Mouse (Mus musculus) heart, adult 2 months (tissue): ENCODE data around the gene Lpin2. TPM values are rescaled to one million over a fixed set of nuclear protein-coding genes. Genes with fewer than 3 reads are reported as not detected.

ENCODE experiments used
- DNase-seq, 2 experiments: peaks; one replicate each; pipeline ENCODE4 v3.0.0; 2021
- H3K27ac ChIP-seq: fragments of 200-600 bp; 2 replicates; pipeline ENCODE4 v1.8.1; 2022
- H3K27me3 ChIP-seq: fragments of 200-500 bp; 2 replicates; pipeline ENCODE4 v1.6.1; 2012; ENCODE audit warnings: mild to moderate bottlenecking, low read length, inconsistent platforms, mixed read lengths; ENCODE audit not compliant: control insufficient read depth, insufficient read depth
- H3K36me3 ChIP-seq: fragments of 200-500 bp; 2 replicates; pipeline ENCODE4 v1.6.1; 2012; ENCODE audit warnings: low read length, inconsistent platforms; ENCODE audit not compliant: control insufficient read depth, insufficient read depth
- H3K4me1 ChIP-seq: fragments of 200-500 bp; 2 replicates; pipeline ENCODE4 v1.6.1; 2011; ENCODE audit warnings: low read length; ENCODE audit not compliant: control insufficient read depth, insufficient read depth
- H3K4me3 ChIP-seq: fragments of 200-600 bp; 2 replicates; pipeline ENCODE4 v1.8.1; 2022
- H3K79me2 ChIP-seq: fragments of 200-500 bp; replicated peaks from 2 replicates; pipeline ENCODE4 v1.6.1; 2012; ENCODE audit warnings: mild to moderate bottlenecking, inconsistent platforms, low read length, moderate library complexity, mixed read lengths; ENCODE audit not compliant: control insufficient read depth, insufficient read depth
- H3K9ac ChIP-seq: fragments of 200-500 bp; 2 replicates; pipeline ENCODE4 v1.6.1; 2012; ENCODE audit warnings: low read depth, mild to moderate bottlenecking, control low read depth, inconsistent platforms, low read length, mixed read lengths
- CTCF ChIP-seq: fragments of 200-600 bp; IDR thresholded peaks from 2 replicates; pipeline ENCODE4 v1.8.1; 2022; ENCODE audit warnings: antibody characterized with exemption, mild to moderate bottlenecking, moderate library complexity
- EP300 ChIP-seq: fragments of 200-500 bp; IDR thresholded peaks from 2 replicates; pipeline ENCODE4 v1.6.1; 2011; ENCODE audit warnings: low read depth, low read length, control low read depth; ENCODE audit not compliant: insufficient read depth
- POLR2A ChIP-seq: fragments of 200-500 bp; IDR thresholded peaks from 2 replicates; pipeline ENCODE4 v1.6.1; 2011; ENCODE audit warnings: mild to moderate bottlenecking, low read depth, low read length, control low read depth; ENCODE audit not compliant: insufficient read depth
- WGBS: fragments of 180-500 bp; shearing (Covaris S2); methylation state at CpG from one replicate; pipeline ENCODE4 v1.1.7; 2018; 5-methylcytosine and 5-hydroxymethylcytosine counted together
- intact Hi-C: fragments of 180-260 bp; cut with DNase I; formaldehyde crosslinking; loops from one replicate; pipeline ENCODE4 v1.15.1; 2025
- polyA plus RNA-seq: library from polyadenylated mRNA; depleted of rRNA; stranded (reverse); fragments of >200 nt; gene quantifications from 2 replicates; pipeline ENCODE4 v1.2.3, GENCODE M21; 2012
- total RNA-seq, 2 experiments: library from RNA; stranded (reverse); gene quantifications; 2 replicates each; pipeline ENCODE4 v1.2.3; 2021

Gene Lpin2
- total and polyA plus RNA-seq, 3 experiments = 3.4 to 13.1 (median 6.0) TPM

GRCm38 (mm10) chr17:71145248-71145961 is 37.0 kb upstream of the Lpin2 start:
- no peak for DNase-seq
- TF ChIP-seq POLR2A = no peak
- no peak for TF ChIP-seq CTCF
- TF ChIP-seq EP300 = no peak
- H3K9ac ChIP-seq = no peak overlapping the region
- intact Hi-C loops = no loop called here
- no peak overlapping the region for H3K27ac ChIP-seq
- H3K27me3 ChIP-seq = no peaks in the 10 kb centered on the region
- H3K4me1 ChIP-seq = no peaks in the 10 kb centered on the region
- no peaks in the 10 kb centered on the region for H3K36me3 ChIP-seq
- no peaks in the 10 kb centered on the region for H3K79me2 ChIP-seq
- no peak overlapping the region for H3K4me3 ChIP-seq
- 97% methylated on average over 1 of the region's 1 CpGs for WGBS

GRCm38 (mm10) chr17:71153356-71153755 is 29.0 kb upstream of the Lpin2 start:
- WGBS = 52% methylated on average over 4 of the region's 4 CpGs
- intact Hi-C loops = no loop called here
- no peaks in the 10 kb centered on the region for H3K36me3 ChIP-seq
- no peak overlapping the region for H3K4me3 ChIP-seq
- TF ChIP-seq POLR2A = no peak
- no peak for TF ChIP-seq CTCF
- no peak for TF ChIP-seq EP300
- DNase-seq = no peak
- no peaks in the 10 kb centered on the region for H3K4me1 ChIP-seq
- H3K27ac ChIP-seq = no peak overlapping the region
- H3K79me2 ChIP-seq = no peaks in the 10 kb centered on the region
- H3K9ac ChIP-seq = no peak overlapping the region
- H3K27me3 ChIP-seq = no peaks in the 10 kb centered on the region

DNA sequence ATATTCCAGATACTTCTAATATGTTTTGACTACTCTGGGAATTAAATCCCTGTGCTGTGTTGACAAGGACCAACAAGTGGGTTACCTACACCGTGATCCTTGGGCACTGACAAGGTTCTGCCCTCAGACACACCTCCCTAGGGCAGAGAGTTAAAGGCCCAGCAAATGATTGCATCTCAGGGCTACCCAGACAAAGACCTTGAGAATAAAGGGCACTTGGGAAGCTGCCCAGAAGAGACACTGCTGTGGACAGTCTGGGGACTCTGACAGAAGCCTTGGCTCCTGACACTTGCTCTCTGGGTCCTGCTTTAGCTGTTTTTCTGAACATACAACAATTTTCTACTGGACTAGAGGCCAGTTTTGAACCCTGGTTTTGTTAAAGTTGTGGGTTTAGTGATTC is 27.1 kb upstream of the Lpin2 start:
- Histone ChIP-seq H3K27ac (no peak overlapping the region), H3K27me3 (no peaks in the 10 kb centered on the region), H3K79me2 (no peaks in the 10 kb centered on the region), H3K9ac (no peak overlapping the region), H3K4me3 (no peak overlapping the region), H3K36me3 (no peaks in the 10 kb centered on the region), H3K4me1 (no peaks in the 10 kb centered on the region)
- intact Hi-C loops = no loop called here
- DNase-seq = no peak
- no peak for TF ChIP-seq EP300
- no peak for TF ChIP-seq POLR2A
- TF ChIP-seq CTCF = no peak
- WGBS = 77% methylated on average over 1 of the region's 1 CpGs

GRCm38 (mm10) chr17:71159152-71159567 is 23.2 kb upstream of the Lpin2 start:
- WGBS = 38% methylated on average over 4 of the region's 4 CpGs
- TF ChIP-seq POLR2A (no peak), EP300 (no peak), CTCF (no peak)
- H3K4me3 ChIP-seq = no peak overlapping the region
- H3K9ac ChIP-seq = no peak overlapping the region
- H3K27ac ChIP-seq = no peak overlapping the region
- no peaks in the 10 kb centered on the region for H3K79me2 ChIP-seq
- no peaks in the 10 kb centered on the region for H3K4me1 ChIP-seq
- intact Hi-C loops = no loop called here
- H3K36me3 ChIP-seq = no peaks in the 10 kb centered on the region
- DNase-seq = no peak
- no peaks in the 10 kb centered on the region for H3K27me3 ChIP-seq

GRCm38 (mm10) chr17:71159720-71160119 is 22.6 kb upstream of the Lpin2 start:
- Histone ChIP-seq H3K79me2 (no peaks in the 10 kb centered on the region), H3K27ac (no peak overlapping the region), H3K27me3 (no peaks in the 10 kb centered on the region), H3K36me3 (no peaks in the 10 kb centered on the region), H3K4me1 (no peaks in the 10 kb centered on the region), H3K9ac (no peak overlapping the region), H3K4me3 (no peak overlapping the region)
- intact Hi-C loops = no loop called here
- WGBS = 76% methylated on average over 8 of the region's 8 CpGs
- no peak for TF ChIP-seq CTCF
- no peak for TF ChIP-seq POLR2A
- TF ChIP-seq EP300 = no peak
- DNase-seq = no peak

- 85% methylated on average over 8 of the region's 8 CpGs for WGBS
- Histone ChIP-seq H3K27ac (no peak overlapping the region), H3K4me1 (no peaks in the 10 kb centered on the region), H3K27me3 (no peaks in the 10 kb centered on the region), H3K36me3 (no peaks in the 10 kb centered on the region), H3K4me3 (no peak overlapping the region), H3K9ac (no peak overlapping the region), H3K79me2 (no peaks in the 10 kb centered on the region)
- DNase-seq = no peak
- intact Hi-C loops = no loop called here
- no peak for TF ChIP-seq POLR2A
- no peak for TF ChIP-seq CTCF
- no peak for TF ChIP-seq EP300
These were observed 21.9 kb upstream of the Lpin2 start for GRCm38 (mm10) chr17:71160244-71160995.
